Mouse (Mus musculus): ENCODE results near the gene Cdk12.

- TF ChIP-seq CTCF (IDR thresholded peaks at IDR 0.05; ENCODE audit: borderline replicate concordance, extremely low read depth, insufficient read depth, insufficient read length) (no peak), POLR2A (IDR thresholded peaks at IDR 0.05; ENCODE audit: borderline replicate concordance, extremely low read depth, insufficient read depth, insufficient read length, poor library complexity, severe bottlenecking) (no peak)
These were observed 67.2 kb downstream of the Cdk12 start for GRCm38 (mm10) chr11:98270066-98270465.
